Mouse (Mus musculus) thymus, postnatal 0 days (tissue): Measurements from ENCODE around the gene Mrpl58. TPM values are rescaled to one million over a fixed set of nuclear protein-coding genes. Genes with fewer than 3 reads are reported as not detected.
"Not testable (repeated sequence)": the region's sequence is repeated elsewhere in the genome, so short reads cannot be mapped to it uniquely, and the experiment has no call there.

Experiments
- DNase-seq: peaks from one replicate; pipeline ENCODE4 v3.0.0-alpha.2; 2015; ENCODE audit warnings: low spot score
- polyA plus RNA-seq: library from polyadenylated mRNA; unstranded; fragments of >200 nt; fragmentation: Nextera tagmentation; extraction: Ambion mirVana; gene quantifications from 2 replicates; pipeline ENCODE4 v1.2.1, GENCODE M21; 2015

Gene Mrpl58
- polyA plus RNA-seq, 1 experiment from 2014 or later, result 408 TPM

GRCm38 (mm10) chr11:115381743-115382539, 21.6 kb upstream of the Mrpl58 start, which contains the start of gene Cdr2l:
Gene Cdr2l (plus strand): TSS chr11:115381916.
- DNase-seq, result peak; percentile 54

- no peak for DNase-seq
These were observed 20.7 kb upstream of the Mrpl58 start for GRCm38 (mm10) chr11:115382891-115383290.

GRCm38 (mm10) chr11:115383701-115384474, 19.7 kb upstream of the Mrpl58 start:
- DNase-seq, result no peak

DNA sequence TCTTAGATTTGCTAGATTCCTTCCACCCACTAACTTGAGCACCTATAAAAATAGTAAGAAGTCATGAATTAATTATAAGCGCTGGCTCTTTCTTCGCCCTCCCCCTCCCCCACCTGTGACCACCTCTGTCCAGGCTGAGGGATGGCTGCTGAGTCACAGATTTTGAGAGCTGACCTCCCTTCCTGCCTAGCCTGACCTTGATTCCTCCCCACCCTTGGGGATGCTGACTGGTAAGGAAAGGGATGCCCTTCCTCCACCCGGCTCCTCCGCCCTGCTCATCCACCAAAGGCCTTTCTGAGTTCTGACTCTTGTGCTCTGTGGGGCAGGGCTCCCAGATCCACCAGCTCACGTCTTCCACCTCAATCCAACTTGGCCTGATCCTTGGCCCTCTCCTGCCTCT, 19.0 kb upstream of the Mrpl58 start:
- DNase-seq, result no peak

DNA sequence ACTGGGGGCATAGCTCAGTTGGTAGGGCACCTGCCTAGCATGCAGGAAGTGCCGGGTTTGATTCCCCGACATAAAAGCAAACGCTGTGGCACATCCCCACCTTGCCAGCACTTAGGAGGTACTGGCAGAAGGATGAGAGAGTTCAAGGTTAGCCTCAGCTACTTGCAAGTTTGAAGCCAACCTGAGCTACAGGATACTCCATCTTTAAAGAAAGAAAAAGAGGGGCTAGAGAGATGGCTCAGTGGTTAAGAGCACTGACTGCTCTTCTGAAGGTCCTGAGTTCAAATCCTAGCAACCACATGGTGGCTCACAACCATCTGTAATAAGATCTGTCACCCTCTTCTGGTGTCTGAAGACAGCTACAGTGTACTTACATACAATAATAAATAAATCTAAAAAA, 16.7 kb upstream of the Mrpl58 start:
- DNase-seq, result not testable (repeated sequence)

DNA sequence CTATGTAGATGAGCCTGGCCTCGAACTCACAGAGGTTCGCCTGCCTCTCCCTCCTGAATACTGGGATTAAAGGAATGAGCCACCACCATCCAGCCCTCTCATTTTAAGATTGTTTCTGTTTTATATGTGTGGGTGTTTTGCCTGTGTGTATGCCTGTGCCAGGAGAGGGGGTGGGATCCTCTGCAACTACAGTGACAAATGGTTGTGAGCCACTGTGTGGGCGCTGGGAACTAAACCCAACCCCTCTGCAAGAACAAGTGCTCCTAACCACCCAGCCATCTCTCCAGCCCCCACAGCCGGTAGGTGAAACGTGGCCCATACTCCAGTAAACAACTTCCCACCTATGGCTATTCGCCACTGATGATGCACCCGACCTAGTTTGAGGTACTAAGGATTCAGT, 12.2 kb upstream of the Mrpl58 start:
- DNase-seq, result no peak

- DNase-seq, result no peak
These were observed 9.7 kb upstream of the Mrpl58 start for GRCm38 (mm10) chr11:115393721-115394325.

GRCm38 (mm10) chr11:115398085-115398484, 5.5 kb upstream of the Mrpl58 start:
- DNase-seq, result no peak

DNA sequence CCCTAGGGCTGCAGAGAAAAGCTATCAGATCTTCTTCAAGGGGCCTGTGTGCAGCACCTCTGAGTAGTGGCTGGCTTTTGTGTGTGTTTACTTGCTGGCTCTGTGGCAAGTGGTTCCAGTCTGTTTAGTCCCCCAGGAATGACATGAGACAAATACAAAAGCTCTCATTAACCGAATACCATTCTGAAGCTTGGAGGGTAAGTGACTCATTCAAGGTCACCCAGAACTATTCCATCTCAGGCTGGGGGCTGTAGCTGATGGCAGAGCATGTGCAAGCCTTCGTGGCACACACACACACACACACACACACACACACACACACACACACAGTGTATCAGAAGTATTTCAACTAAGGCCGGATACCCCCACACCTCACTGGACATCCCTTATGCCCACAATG, 3.4 kb upstream of the Mrpl58 start:
- no peak for DNase-seq

DNA sequence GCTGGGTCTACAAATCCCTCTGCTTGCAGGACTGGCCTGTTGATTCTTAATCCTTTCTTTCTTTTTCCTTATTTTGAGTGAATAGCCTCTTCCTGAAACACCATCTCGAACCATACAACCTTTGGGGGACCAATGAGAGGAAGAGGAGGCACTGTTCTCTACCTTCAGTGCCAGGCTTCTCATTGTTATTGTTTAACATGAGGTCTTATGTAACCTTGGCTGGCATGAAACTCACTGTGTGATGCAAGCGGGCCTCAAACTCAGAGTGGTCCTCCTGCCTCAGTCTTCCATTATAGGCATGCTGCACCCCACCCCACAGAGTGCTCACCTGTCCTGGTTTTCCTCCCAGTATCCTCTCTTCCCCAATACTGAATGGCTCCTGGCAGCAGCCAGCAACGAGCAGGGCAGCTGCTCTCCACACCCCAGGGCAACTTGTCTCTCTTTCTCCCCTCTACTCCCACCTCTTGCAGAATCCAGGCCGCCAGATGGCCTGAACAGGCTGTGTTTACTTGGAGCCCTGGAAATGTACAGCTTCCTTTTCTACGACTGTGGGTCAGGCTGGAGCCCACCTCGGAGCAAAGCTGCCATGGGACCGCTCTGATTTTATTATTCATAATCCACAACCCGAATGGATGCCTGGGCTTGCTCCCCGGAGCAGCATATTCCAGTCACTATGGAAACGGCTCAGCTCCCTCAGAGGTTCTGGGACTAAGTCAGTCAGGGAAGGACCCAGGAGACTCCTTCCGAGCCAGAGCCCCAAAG, 2.7 kb upstream of the Mrpl58 start:
- DNase-seq, result no peak

DNA sequence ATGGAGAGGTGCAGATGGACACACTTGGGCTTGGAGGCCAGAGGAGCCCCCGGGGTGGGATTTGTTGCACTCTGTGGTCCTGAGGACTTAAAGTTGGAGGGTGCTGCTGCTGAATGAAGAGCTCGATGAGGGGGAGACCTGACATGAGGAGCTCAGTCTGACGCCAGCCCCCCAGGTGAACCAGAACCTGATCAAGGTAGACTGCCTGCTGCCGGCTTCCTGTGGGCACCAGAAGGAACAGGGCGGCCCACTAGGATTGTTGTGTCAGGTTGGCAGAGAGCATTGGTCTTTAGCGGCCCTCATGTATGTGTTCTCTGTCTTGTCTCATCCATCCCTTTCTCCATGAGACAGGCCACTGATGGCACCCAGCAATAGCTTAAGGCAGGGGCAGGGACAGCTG, 2.2 kb downstream of the Mrpl58 start:
- DNase-seq, result no peak

- DNase-seq, result peak; percentile 91
These were observed 3.4 kb downstream of the Mrpl58 start for GRCm38 (mm10) chr11:115406858-115407401.

DNA sequence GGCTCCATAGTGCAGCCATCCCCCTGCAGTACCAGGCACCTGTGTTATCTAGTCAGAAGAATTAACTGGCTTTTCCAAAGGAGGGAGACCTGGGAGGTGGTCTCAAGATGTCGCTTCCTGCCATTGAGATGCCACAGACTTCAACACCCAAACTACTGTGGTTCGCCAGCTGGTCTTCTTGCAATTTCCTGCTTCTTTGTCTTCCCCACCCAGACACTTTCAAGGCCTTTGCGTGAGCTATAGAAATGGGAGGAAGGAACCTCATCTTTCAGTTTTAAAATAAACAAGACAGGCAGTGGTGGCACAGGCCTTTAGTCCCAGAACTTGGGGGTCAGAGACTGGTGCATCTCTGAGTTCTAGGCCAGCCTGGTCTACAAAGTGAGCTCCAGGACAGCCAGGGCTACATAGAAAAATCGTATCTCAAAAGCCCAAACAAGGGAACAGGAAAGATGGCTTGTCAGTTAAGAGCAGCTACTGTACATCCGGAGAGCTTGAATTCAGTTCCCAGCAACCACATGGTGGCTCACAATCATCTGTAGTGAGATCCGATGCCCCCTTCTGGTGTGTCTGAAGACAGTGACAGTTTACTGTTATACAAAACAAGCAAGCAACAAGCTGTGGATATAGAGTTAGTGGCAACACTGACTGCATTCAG, 4.8 kb downstream of the Mrpl58 start:
- peak; percentile 89 for DNase-seq

GRCm38 (mm10) chr11:115409556-115409955, 6.0 kb downstream of the Mrpl58 start:
- no peak for DNase-seq

DNA sequence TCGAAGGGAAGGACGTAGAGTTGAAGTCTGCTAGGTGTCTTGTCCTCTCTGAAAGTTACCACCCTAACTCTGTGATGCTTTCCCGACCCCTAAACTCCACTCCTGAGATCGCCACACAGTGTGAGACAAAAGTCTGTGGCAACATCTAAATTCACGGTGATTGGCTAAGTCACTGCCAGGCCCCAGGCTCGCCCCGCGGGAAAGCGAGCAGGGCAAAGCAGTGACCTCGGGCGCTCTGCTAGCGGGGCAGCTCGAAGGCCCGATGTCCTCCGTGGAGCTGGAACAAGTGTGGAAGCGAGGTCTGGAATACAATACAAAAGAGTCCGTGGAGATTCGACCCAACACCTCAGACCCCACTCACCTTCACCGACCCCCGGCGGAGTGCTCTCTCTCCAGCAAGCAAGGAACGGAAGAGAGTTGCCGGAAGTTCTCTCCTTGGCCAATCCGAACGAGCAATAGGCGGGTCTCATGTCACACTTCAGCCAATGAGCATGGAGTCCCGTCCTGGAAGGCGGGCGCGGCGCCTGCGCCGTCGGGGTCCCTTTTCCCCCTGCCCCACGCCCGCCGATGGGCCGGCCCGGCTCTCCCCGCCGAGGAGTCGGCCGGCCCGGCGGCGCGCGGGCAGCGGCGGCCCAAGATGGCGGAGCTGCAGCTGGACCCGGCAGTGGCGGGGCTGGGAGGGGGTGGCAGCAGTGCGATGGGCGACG, 16.1 kb downstream of the Mrpl58 start, which contains the start of the genes Atp5h and Kctd2:
Atp5h (minus strand) TSS at position 432 of the 707 bp plus-strand sequence.
Kctd2 (plus strand) TSS at position 598 of the 707 bp plus-strand sequence.
- DNase-seq, result peak; percentile 96

- DNase-seq, result peak; percentile 46
These were observed 17.0 kb downstream of the Mrpl58 start for GRCm38 (mm10) chr11:115420336-115421190.

- DNase-seq, result no peak
These were observed 17.8 kb downstream of the Mrpl58 start for GRCm38 (mm10) chr11:115421328-115421727.

- DNase-seq, result peak; percentile 46
These were observed 18.4 kb downstream of the Mrpl58 start for GRCm38 (mm10) chr11:115421972-115422371.

- peak; percentile 68 for DNase-seq
These were observed 19.5 kb downstream of the Mrpl58 start for GRCm38 (mm10) chr11:115423091-115423490.
